Mouse (Mus musculus) testis, adult 2 months (tissue): ENCODE data around the gene Ugt1a8.

Experiments used
- CTCF ChIP-seq: fragments of 200-500 bp; IDR thresholded peaks from 2 replicates; pipeline ENCODE4 v1.5.1; 2012; ENCODE audit warnings: low read depth, mild to moderate bottlenecking, inconsistent platforms, low read length, moderate library complexity; ENCODE audit not compliant: control insufficient read depth, insufficient read depth, insufficient replicate concordance
- POLR2A ChIP-seq: fragments of 200-500 bp; IDR thresholded peaks from 2 replicates; pipeline ENCODE4 v1.6.1; 2012; ENCODE audit warnings: low read depth, mild to moderate bottlenecking, inconsistent platforms, low read length, moderate library complexity; ENCODE audit not compliant: control insufficient read depth

GRCm38 (mm10) chr1:88218051-88218450 lies 130.4 kb downstream of the Ugt1a8 start:
- TF ChIP-seq CTCF (no peak), POLR2A (no peak)
